Mouse (Mus musculus): ENCODE measurements around the gene Celf2.
A peak's percentile ranks its signal among the peaks of the same experiment; 100 is the strongest.

The Celf2 gene

DNA sequence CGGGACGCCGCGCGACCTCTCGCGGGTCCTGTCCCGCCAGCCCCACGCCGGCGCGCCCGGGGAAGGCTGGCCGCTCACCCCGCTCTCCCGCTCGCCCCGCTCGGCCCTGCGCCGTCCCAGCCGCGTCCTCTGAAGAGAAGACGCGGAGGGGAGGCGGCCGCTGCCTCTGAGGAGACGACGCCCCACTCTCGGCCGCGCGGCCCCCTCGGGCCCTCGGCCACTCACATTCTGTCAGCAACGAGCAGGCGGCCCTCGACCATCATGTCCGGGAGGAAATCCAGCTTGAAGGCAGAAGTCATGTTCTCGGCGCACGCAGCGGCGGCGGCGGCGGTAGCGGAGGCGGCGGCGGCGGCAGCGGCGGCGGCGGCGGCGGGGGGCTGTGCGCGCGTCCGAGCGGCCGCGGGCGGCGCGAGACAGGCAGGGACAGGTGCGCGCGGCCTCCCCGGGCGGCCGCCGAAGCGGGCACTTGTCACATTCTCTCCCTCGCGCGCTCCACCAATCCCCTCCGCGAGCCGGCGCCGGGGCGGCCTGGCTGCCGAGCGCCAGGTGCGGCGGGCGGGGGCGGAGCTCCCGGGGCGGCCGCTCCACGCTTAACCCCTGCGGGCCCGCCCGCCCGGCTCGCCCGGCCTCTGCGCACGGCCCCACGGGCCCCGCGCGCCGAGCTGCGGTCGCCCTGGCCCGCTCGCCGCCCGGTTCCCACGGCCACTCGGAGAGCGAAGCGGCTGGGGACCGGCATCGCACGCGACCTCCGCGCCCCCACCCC lies 637.1 kb downstream of the Celf2 start:
- DNase-seq (ENCODE audit: extremely low read depth, low read depth): no peak

GRCm38 (mm10) chr2:6871281-6872130 lies 637.9 kb downstream of the Celf2 start:
- no peak for DNase-seq (ENCODE audit: extremely low read depth, low read depth)

- DNase-seq (ENCODE audit: extremely low read depth, low read depth): no peak
These were observed 639.2 kb downstream of the Celf2 start for GRCm38 (mm10) chr2:6869956-6870710.

DNA sequence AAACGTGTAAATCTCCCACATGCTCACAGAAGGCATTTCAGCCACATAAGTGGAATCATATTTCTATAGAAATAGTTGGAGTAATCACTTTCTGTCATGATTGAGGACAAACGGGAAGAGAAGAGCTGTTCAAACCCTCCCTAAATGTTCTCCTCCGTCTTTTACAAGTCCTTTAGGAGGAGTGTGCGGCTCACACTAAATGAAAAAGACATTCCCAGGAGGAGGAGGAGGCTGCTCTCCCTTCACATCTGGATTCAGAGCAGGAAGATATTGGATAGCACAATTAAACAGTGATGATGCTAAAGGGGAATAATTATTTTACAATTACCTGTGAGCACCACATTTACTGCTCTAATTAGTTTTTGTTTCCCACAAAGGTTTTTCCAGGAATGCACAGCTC lies 642.1 kb downstream of the Celf2 start:
- no peak for DNase-seq (ENCODE audit: extremely low read depth, low read depth)

- no peak for DNase-seq (ENCODE audit: extremely low read depth, low read depth)
These were observed 643.6 kb downstream of the Celf2 start for GRCm38 (mm10) chr2:6865785-6866184.

DNA sequence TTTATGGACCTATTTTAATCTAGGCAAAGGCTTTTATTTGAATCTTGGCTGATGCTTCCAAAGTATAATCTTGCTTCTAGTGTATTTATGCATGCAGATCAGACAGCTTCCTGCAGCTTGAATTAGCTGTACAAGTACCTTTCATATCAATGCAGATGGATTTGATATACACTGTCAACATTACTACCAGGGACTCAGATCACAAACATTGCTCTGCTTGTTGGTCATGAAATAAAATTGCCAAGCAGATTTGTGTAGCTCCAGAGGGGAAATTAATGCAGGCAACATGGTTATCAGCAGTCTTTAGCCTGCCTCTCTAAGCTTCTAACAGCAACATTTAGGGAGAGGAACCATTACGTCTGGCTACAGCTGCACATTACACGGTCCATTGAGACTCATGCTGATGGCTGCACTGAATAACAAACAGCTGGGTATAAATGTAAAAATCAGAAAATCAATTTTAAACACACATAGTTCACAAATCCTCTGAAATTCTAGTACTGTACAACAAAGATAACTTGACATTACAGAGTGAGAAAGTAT lies 659.2 kb downstream of the Celf2 start:
- DNase-seq (ENCODE audit: extremely low read depth, low read depth): no peak

- peak; percentile 7 for DNase-seq (ENCODE audit: extremely low read depth, low read depth)
These were observed 660.0 kb downstream of the Celf2 start for GRCm38 (mm10) chr2:6849388-6849787.

GRCm38 (mm10) chr2:6830021-6830420 lies 679.3 kb downstream of the Celf2 start:
- DNase-seq (ENCODE audit: extremely low read depth, low read depth): no peak

DNA sequence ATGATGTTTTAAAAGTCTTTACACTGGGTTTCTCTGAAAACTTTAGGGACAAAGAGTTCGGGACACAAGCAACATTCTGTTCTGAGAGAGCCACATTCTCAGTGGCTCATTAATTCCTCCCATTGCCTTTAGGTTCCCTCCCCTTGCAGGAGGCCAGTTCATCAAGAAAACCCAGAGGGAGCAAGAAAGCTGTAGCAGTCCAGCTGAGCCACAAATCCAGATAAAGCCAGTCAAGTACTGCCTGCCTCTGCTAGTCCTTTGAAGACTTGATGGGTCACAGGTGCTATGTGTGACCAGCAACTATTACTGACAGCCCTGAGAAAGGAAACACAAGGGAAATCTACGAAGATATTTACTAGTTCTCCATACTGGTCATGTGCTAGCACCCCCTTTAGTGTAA lies 681.8 kb downstream of the Celf2 start:
- DNase-seq (ENCODE audit: extremely low read depth, low read depth): no peak

GRCm38 (mm10) chr2:6823021-6823420 lies 686.3 kb downstream of the Celf2 start:
- DNase-seq (ENCODE audit: extremely low read depth, low read depth): no peak

DNA sequence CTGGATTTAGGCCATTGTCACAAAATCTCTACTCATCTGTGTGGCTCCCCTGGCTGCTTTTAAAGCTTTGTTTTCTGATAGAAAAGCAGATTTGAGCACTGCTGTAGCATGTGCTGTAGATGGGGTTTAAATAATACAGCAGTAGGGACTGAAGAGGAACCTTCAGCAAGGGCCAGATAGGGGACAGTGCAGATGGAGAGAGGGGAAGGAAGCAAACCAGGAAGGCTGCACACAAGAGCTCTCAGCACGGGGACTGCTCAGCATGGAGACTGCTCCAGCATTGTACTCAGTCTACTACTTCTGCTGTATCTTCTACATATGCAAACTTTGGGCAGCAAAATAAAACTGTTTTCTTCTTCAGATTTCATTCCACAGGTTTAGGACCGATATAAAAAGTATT lies 687.8 kb downstream of the Celf2 start:
- DNase-seq (ENCODE audit: extremely low read depth, low read depth): peak; percentile 6

GRCm38 (mm10) chr2:6815281-6815680 lies 694.1 kb downstream of the Celf2 start:
- no peak for DNase-seq (ENCODE audit: extremely low read depth, low read depth)

- DNase-seq (ENCODE audit: extremely low read depth, low read depth): no peak
These were observed 700.6 kb downstream of the Celf2 start for GRCm38 (mm10) chr2:6808736-6809135.

DNA sequence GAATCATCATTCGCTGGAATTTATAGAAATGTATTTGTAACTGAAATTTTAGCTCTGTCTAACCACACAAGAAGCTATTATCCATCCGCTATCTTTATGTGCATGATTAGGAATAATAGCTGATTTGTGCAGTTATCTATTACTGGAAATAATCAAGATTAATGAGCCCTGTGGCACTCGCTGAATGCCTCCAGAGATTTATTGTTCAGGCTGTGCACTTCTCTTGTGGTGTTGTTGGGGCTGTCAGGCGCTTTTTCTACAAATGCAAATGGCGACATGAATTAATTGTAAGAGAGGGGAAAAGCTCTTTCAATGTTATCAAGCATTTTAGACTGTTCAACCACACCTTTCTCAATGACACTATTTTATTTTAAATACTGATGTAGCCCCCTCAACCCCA lies 712.6 kb downstream of the Celf2 start:
- DNase-seq (ENCODE audit: extremely low read depth, low read depth): no peak

DNA sequence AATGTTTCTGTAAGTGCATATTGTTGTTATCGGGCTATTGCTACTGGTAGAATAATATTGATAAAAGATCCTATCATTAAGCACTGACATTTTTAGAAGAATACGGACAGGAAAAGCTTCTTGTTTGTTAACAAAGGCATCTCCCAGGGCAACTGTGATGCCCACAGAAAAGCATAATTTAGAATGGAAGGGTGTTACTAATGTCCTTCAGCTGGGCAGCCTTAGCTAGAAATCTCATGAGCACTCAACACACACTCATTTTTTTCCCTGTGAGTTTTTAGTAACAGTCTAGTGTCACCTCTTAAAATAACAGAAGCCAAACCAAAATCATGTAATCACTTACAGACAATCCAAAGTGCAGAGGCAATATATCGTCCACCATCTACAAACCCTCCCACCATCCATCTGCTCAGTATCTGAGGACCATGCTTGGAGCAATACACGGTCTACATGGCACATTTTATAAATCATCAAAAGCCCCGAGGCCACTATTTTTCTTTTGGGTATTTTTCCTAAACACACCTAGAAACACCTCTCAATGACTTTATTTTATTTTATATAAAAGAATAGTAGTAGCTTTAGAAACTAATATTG lies 713.3 kb downstream of the Celf2 start:
- no peak for DNase-seq (ENCODE audit: extremely low read depth, low read depth)

GRCm38 (mm10) chr2:6794858-6795257 lies 714.5 kb downstream of the Celf2 start:
- DNase-seq (ENCODE audit: extremely low read depth, low read depth): no peak

GRCm38 (mm10) chr2:6790876-6791275 lies 718.5 kb downstream of the Celf2 start:
- no peak for DNase-seq (ENCODE audit: extremely low read depth, low read depth)

GRCm38 (mm10) chr2:6786494-6787144 lies 722.7 kb downstream of the Celf2 start:
- DNase-seq (ENCODE audit: extremely low read depth, low read depth): peak; percentile 77

DNA sequence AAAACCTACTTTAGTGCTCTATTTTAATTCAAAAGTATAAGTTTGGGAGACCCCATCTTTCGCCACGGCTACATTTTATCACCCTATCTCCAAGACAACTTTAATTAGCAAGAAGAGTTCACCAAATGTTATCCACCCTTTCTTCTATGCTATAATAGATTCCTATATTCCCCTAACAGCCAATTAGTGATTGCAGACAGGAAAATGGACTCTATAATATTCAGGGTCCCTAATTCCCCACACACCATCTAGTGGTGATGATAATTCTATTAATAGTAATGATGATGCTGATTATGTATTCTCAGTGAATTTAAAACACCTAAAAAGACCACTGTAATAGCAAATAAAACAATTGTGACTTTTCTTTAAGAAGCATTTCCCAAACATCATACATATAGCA lies 739.1 kb downstream of the Celf2 start:
- no peak for DNase-seq (ENCODE audit: extremely low read depth, low read depth)

GRCm38 (mm10) chr2:6762381-6762780 lies 747.0 kb downstream of the Celf2 start:
- DNase-seq (ENCODE audit: extremely low read depth, low read depth): peak; percentile 73

- DNase-seq (ENCODE audit: extremely low read depth, low read depth): no peak
These were observed 766.2 kb downstream of the Celf2 start for GRCm38 (mm10) chr2:6743173-6743572.
